Mouse (Mus musculus) induced T-regulatory cell, adult 2 months (primary cell): Measurements from ENCODE around the gene Gm32802.
"Not testable (repeated sequence)": the region's sequence is repeated elsewhere in the genome, so short reads cannot be mapped to it uniquely, and the experiment has no call there.

Experiments used
- DNase-seq: peaks from one replicate; pipeline ENCODE4 v3.0.0-alpha.2; 2012; ENCODE audit warnings: low read depth

The Gm32802 gene

DNA sequence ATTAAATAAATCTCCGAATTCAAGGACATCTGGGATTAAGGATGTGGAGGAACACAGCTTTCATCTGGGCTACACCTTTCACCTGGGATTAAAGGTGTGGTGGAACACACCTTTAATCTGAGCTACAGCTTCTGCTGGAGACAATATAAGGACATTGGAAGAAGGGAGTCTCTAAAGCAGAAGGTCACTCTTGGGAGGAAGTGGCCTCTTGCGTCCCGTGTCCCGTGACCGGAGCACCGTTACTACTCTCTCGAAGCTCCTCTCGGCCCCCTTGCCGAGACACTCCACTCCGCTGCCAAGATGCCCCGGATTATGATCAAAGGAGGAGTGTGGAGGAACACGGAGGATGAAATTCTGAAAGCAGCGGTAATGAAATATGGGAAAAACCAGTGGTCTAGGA, at the start of gene Gm32802:
Gene Gm32802 (plus strand): TSS at position 301 of the 400 bp plus-strand sequence.
- not testable (repeated sequence) for DNase-seq

- DNase-seq, result not testable (repeated sequence)
Measured at GRCm38 (mm10) chr10:118215719-118216393, 42.6 kb upstream of the Gm32802 start.

DNA sequence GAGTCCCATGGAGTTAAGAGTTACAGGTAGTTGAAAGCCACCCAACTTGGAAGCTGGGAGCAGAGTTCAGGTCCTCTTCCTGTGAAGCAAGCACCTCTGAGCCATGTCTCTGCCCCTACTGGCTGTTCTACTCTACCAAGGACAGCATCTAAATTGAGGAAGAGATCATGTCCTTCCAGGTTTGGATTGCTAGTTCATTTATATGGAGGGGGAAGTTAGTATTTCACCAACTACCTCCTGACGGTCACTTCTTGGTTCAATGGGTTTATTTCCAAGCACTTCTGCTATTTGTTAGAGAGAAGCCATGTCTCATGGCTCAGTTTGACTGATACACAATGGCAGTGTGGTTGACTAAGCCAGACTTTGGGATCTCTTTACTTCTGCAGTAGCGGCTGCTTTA, 30.9 kb upstream of the Gm32802 start:
- DNase-seq, result not testable (repeated sequence)

DNA sequence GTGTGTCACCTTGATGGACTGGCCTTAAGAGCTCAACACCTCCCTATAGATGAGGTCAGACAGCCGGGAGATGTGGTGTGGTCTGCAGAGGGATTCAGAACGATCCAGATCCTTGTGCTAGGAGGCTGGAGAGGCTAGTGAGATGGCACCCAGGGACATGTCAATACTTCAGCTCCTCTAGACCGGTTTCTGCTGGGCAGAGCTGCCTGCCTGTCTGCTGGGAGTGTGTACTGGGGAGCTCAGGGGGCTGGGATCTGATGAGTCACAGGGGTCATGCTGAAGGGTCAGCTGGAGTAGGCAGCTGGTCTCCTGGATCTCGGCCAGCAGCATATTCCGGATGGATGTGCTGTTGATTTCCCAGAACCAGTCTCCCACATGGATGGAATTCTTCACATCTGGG, 25.9 kb upstream of the Gm32802 start:
- DNase-seq, result not testable (repeated sequence)

DNA sequence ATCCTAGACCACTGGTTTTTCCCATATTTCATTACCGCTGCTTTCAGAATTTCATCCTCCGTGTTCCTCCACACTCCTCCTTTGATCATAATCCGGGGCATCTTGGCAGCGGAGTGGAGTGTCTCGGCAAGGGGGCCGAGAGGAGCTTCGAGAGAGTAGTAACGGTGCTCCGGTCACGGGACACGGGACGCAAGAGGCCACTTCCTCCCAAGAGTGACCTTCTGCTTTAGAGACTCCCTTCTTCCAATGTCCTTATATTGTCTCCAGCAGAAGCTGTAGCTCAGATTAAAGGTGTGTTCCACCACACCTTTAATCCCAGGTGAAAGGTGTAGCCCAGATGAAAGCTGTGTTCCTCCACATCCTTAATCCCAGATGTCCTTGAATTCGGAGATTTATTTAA, 17.8 kb upstream of the Gm32802 start, which contains the start of gene Gm32717:
Gene Gm32717 (minus strand): TSS at position 101 of the 400 bp plus-strand sequence.
- not testable (repeated sequence) for DNase-seq

- not testable (repeated sequence) for DNase-seq
Measured at GRCm38 (mm10) chr10:118249006-118249595, 9.4 kb upstream of the Gm32802 start.

GRCm38 (mm10) chr10:118250852-118251295, 7.6 kb upstream of the Gm32802 start:
- peak; percentile 23 for DNase-seq

- DNase-seq, result not testable (repeated sequence)
Measured at GRCm38 (mm10) chr10:118268812-118269211, 10.3 kb downstream of the Gm32802 start.

DNA sequence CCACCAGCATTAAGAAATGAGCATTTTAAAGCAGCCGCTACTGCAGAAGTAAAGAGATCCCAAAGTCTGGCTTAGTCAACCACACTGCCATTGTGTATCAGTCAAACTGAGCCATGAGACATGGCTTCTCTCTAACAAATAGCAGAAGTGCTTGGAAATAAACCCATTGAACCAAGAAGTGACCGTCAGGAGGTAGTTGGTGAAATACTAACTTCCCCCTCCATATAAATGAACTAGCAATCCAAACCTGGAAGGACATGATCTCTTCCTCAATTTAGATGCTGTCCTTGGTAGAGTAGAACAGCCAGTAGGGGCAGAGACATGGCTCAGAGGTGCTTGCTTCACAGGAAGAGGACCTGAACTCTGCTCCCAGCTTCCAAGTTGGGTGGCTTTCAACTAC, 12.9 kb downstream of the Gm32802 start:
- not testable (repeated sequence) for DNase-seq

DNA sequence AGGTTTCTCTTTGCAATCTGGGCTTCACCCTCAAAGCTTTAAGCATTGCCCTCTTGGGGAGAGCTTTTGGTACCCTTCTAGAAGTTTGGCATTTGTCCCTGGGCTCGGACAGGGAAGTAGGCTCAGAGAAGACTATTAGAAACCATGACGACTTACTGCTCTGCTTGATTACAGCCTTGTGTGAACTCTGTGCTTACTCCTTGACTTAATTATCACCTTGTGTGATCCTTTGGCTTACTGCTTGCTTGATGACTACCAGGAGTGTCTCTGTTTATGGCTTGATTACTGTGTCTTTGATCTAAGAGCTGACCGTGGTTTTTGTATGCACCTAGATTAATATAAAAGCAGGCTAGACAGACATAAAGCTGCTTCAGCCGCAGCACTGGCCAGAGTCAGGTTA, 19.6 kb downstream of the Gm32802 start:
- DNase-seq, result not testable (repeated sequence)

DNA sequence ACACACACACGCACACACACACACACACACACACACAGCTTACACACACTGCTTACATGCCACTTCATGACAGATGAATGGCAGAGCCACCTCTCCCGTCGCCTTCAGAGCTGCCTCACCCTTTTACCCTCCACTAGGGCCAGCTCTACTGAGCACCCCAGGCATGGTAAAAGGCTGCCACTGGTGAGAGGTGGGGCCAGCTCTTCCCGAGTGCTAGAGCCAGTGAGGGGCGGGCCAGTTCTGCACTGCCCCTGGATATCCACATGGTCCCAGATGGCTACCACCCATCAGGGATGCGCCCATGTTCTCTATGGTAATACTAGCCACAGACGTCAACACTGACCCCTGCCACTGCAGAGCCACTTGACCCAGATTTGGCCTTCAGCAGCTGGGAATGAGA, 24.1 kb downstream of the Gm32802 start:
- DNase-seq, result not testable (repeated sequence)

GRCm38 (mm10) chr10:118283016-118283415, 24.5 kb downstream of the Gm32802 start:
- not testable (repeated sequence) for DNase-seq

- DNase-seq, result no peak
Measured at GRCm38 (mm10) chr10:118294938-118295337, 36.5 kb downstream of the Gm32802 start, which contains the start of gene Iltifb. TSS of gene Iltifb (minus strand) at chr10:118295038.

GRCm38 (mm10) chr10:118302133-118302532, 43.6 kb downstream of the Gm32802 start:
- peak; percentile 16 for DNase-seq
